Mouse (Mus musculus) urinary bladder, postnatal 4 days (tissue): Measurements from ENCODE around the gene Fahd1.

ENCODE experiments used
- DNase-seq, 2 experiments: peaks; one replicate each; pipeline ENCODE4 v3.0.0; 2021 to 2022; ENCODE audit warnings: low spot score in 2 of 2

The Fahd1 gene

GRCm38 (mm10) chr17:24885356-24886133 is 35.4 kb upstream of the Fahd1 start:
- DNase-seq: no peak

GRCm38 (mm10) chr17:24884391-24884790 is 34.2 kb upstream of the Fahd1 start:
- no peak for DNase-seq

GRCm38 (mm10) chr17:24881738-24882440 is 31.7 kb upstream of the Fahd1 start:
- DNase-seq: no peak

GRCm38 (mm10) chr17:24878531-24878930 is 28.4 kb upstream of the Fahd1 start:
- DNase-seq: no peak

- no peak for DNase-seq
These were observed 27.9 kb upstream of the Fahd1 start for GRCm38 (mm10) chr17:24878117-24878397.

GRCm38 (mm10) chr17:24877336-24878116 is 27.4 kb upstream of the Fahd1 start:
- no peak for DNase-seq

- no peak for DNase-seq
These were observed 24.8 kb upstream of the Fahd1 start for GRCm38 (mm10) chr17:24874989-24875388.

- DNase-seq: no peak
These were observed 24.2 kb upstream of the Fahd1 start for GRCm38 (mm10) chr17:24874405-24874745.

- DNase-seq: no peak
These were observed 23.7 kb upstream of the Fahd1 start for GRCm38 (mm10) chr17:24873695-24874404.

GRCm38 (mm10) chr17:24867914-24868313 is 17.8 kb upstream of the Fahd1 start:
- no peak for DNase-seq

GRCm38 (mm10) chr17:24865776-24866175 is 15.6 kb upstream of the Fahd1 start, which contains the start of gene Igfals:
Igfals (plus strand) TSS chr17:24865997.
- no peak for DNase-seq

- no peak for DNase-seq
These were observed 11.6 kb upstream of the Fahd1 start for GRCm38 (mm10) chr17:24861785-24862184.

GRCm38 (mm10) chr17:24860076-24860475 is 9.9 kb upstream of the Fahd1 start:
- no peak for DNase-seq

GRCm38 (mm10) chr17:24858967-24859366 is 8.8 kb upstream of the Fahd1 start:
- DNase-seq: no peak

GRCm38 (mm10) chr17:24857831-24858470 is 7.8 kb upstream of the Fahd1 start:
- DNase-seq: no peak

- DNase-seq: no peak
These were observed 6.4 kb upstream of the Fahd1 start for GRCm38 (mm10) chr17:24856589-24856988.

- no peak for DNase-seq
These were observed 5.8 kb upstream of the Fahd1 start for GRCm38 (mm10) chr17:24855838-24856464.

- DNase-seq: no peak
These were observed 1.4 kb upstream of the Fahd1 start for GRCm38 (mm10) chr17:24851381-24852125.

GRCm38 (mm10) chr17:24850773-24851127 is 586 bp upstream of the Fahd1 start:
- DNase-seq: no peak

GRCm38 (mm10) chr17:24849733-24850064 is 465 bp downstream of the Fahd1 start:
- DNase-seq: no peak

GRCm38 (mm10) chr17:24848600-24849031 is 1.5 kb downstream of the Fahd1 start:
- DNase-seq: no peak
